Comparison of ENCODE assay signal across 8 mouse cellular contexts in the genomic region with DNA sequence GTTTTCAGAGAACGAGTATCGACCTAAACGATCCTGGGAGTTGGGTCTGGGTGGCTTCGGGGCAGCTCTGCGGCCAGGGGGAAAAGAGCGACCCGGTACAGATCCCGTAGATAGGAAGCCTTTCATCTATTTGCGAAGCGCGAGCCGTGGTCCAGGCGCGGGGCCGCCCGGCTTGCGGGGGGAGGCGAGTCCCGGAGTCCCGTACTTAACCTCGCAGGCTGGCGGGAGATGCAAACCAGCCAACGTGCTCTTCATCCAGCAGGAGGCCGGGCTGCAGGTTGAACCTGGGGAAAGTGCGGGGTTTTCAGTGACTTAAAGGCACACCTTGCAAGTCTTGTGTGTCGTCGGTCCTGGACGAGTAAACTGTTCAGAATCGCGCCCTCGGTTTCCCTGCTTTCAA. TPM values are rescaled to one million over a fixed set of nuclear protein-coding genes. Genes with fewer than 3 reads are reported as not detected.
DNase-seq lines count a peak whose midpoint lies in the region; ATAC-seq and TF ChIP-seq lines count a peak whose summit lies in the region.

No protein-coding gene starts in this region.

- H3K9ac ChIP-seq in forebrain, embryonic 15.5 days (replicated peaks) = peak overlapping the region; percentile 76
- H3K9ac ChIP-seq in liver, embryonic 11.5 days (ENCODE audit: low read depth, low read length) = peak overlapping the region; percentile 83

- peak overlapping the region; percentile 96 for H3K27ac ChIP-seq in gastrocnemius, adult 2 months
- peak overlapping the region; percentile 59 for H3K27ac ChIP-seq in testis, adult 2 months (ENCODE audit: control insufficient read depth, insufficient read depth, low read depth, low read length)
- H3K27ac ChIP-seq in forebrain, embryonic 15.5 days (replicated peaks) = peak overlapping the region; percentile 72
- peak overlapping the region; percentile 74 for H3K27ac ChIP-seq in liver, embryonic 11.5 days (ENCODE audit: low read depth, low read length)
- H3K27ac ChIP-seq in small intestine, adult 2 months (ENCODE audit: insufficient read depth, low read depth, low read length) = peak overlapping the region; percentile 9; the same call in 1 of the 2 replicates

- no peak; the same call in 1 of the 2 replicates for TF ChIP-seq CTCF in gastrocnemius, adult 2 months (IDR thresholded peaks at IDR 0.05)
- no peak for TF ChIP-seq CTCF in testis, adult 2 months (IDR thresholded peaks at IDR 0.05; ENCODE audit: control insufficient read depth, insufficient read depth, insufficient replicate concordance, low read depth, low read length)
- TF ChIP-seq CTCF in small intestine, adult 2 months (IDR thresholded peaks at IDR 0.05; ENCODE audit: extremely low read depth, insufficient read length, insufficient replicate concordance, low read depth, low read length) = no peak

- peaks cover 4% of the 10 kb centered on the region for H3K4me1 ChIP-seq in testis, adult 2 months (ENCODE audit: control insufficient read depth, insufficient read depth, low read length)
- peaks cover 30% of the 10 kb centered on the region for H3K4me1 ChIP-seq in forebrain, embryonic 15.5 days
- peaks cover 12% of the 10 kb centered on the region for H3K4me1 ChIP-seq in liver, embryonic 11.5 days (replicated peaks; ENCODE audit: control insufficient read depth, insufficient read depth, low read length)
- peaks cover 4% of the 10 kb centered on the region; the same call in 1 of the 2 replicates for H3K4me1 ChIP-seq in small intestine, adult 2 months (ENCODE audit: control insufficient read depth, insufficient read depth, insufficient read length, low read length)

- WGBS in forebrain, embryonic 15.5 days = under 1% methylated on average over 31 of the region's 31 CpGs
- 0% methylated on average over 30 of the region's 31 CpGs for WGBS in liver, embryonic 11.5 days
- WGBS in small intestine, adult 2 months = under 1% methylated on average over 31 of the region's 31 CpGs

- peak overlapping the region; percentile 76 for H3K4me2 ChIP-seq in forebrain, embryonic 15.5 days (replicated peaks)
- peak overlapping the region; percentile 79 for H3K4me2 ChIP-seq in liver, embryonic 11.5 days

- no peaks in the 10 kb centered on the region for H3K9me3 ChIP-seq in forebrain, embryonic 15.5 days
- H3K9me3 ChIP-seq in liver, embryonic 11.5 days (ENCODE audit: control insufficient read depth, low read length) = no peaks in the 10 kb centered on the region

- ATAC-seq in forebrain, embryonic 15.5 days (replicated peaks) = no peak
- ATAC-seq in liver, embryonic 11.5 days (replicated peaks; ENCODE audit: low FRiP score) = peak; percentile 21

- H3K4me3 ChIP-seq in gastrocnemius, adult 2 months = peak overlapping the region; percentile 99
- H3K4me3 ChIP-seq in testis, adult 2 months (ENCODE audit: control insufficient read depth, low read depth, low read length) = peak overlapping the region; percentile 89
- peak overlapping the region; percentile 79 for H3K4me3 ChIP-seq in forebrain, embryonic 15.5 days
- H3K4me3 ChIP-seq in liver, embryonic 11.5 days (ENCODE audit: low read depth, low read length) = peak overlapping the region; percentile 82
- peak overlapping the region; percentile 97 for H3K4me3 ChIP-seq in small intestine, adult 2 months (ENCODE audit: low read depth, low read length)

- intact Hi-C loops in gastrocnemius, adult 2 months (cut with DNase I) = no loop called here
- intact Hi-C loops in gastrocnemius, postnatal 36 days (cut with DNase I) = no loop called here

- H3K36me3 ChIP-seq in testis, adult 2 months (ENCODE audit: control insufficient read depth, insufficient read depth, low read length) = no peaks in the 10 kb centered on the region
- peaks cover 41% of the 10 kb centered on the region for H3K36me3 ChIP-seq in forebrain, embryonic 15.5 days
- H3K36me3 ChIP-seq in liver, embryonic 11.5 days (ENCODE audit: control insufficient read depth, insufficient read depth, low read length) = peaks cover 18% of the 10 kb centered on the region
- peaks cover 13% of the 10 kb centered on the region for H3K36me3 ChIP-seq in small intestine, adult 2 months (ENCODE audit: control insufficient read depth, insufficient read depth, low read length)

- no peak for TF ChIP-seq POLR2A in testis, adult 2 months (IDR thresholded peaks at IDR 0.05; ENCODE audit: control insufficient read depth, low read depth, low read length)
- no peak for TF ChIP-seq POLR2A in small intestine, adult 2 months (IDR thresholded peaks at IDR 0.05; ENCODE audit: low read depth, low read length)

- no peaks in the 10 kb centered on the region for H3K27me3 ChIP-seq in testis, adult 2 months (ENCODE audit: control insufficient read depth, insufficient read depth, low read length)
- H3K27me3 ChIP-seq in forebrain, embryonic 15.5 days = no peaks in the 10 kb centered on the region
- H3K27me3 ChIP-seq in liver, embryonic 11.5 days (replicated peaks; ENCODE audit: control insufficient read depth, insufficient read depth, low read length) = no peaks in the 10 kb centered on the region
- no peaks in the 10 kb centered on the region for H3K27me3 ChIP-seq in small intestine, adult 2 months (ENCODE audit: control insufficient read depth, insufficient read depth, low read length)

- no peak for DNase-seq in gastrocnemius, adult 2 months
- DNase-seq in gastrocnemius, postnatal 36 days = no peak
- DNase-seq in testis, postnatal 14 days (ENCODE audit: low spot score) = no peak
- no peak for DNase-seq in liver, embryonic 11.5 days (ENCODE audit: low spot score)
- no peak for DNase-seq in layer of hippocampus, adult 9-11 months

RNA-seq across cellular contexts. Expression of a gene that starts 0.3 kb away (rescaled TPM):
- 10 to 100 TPM; 33.9 to 37.6 TPM for total RNA-seq in gastrocnemius, adult 2 months (2021)
- total RNA-seq in gastrocnemius, postnatal 36 days (2021) = 10 to 100 TPM; 26.3 to 32.5 TPM
- 13.5 and 14.4 TPM in 2 replicates for polyA plus RNA-seq in testis, adult 2 months (2012; rRNA removed)
- 54.7 and 56.0 TPM in 2 replicates for polyA plus RNA-seq in forebrain, embryonic 15.5 days (2015; fragmentation: Nextera tagmentation; extraction: Ambion mirVana)
- 50.4 and 52.2 TPM in 2 replicates for polyA plus RNA-seq in liver, embryonic 11.5 days (2014; fragmentation: Nextera tagmentation; extraction: Ambion mirVana)
- 5.3 and 9.9 TPM in 2 replicates for polyA plus RNA-seq in small intestine, adult 2 months (2012; rRNA removed)

RNA-seq across cellular contexts. Expression of a gene that starts 0.5 kb away (rescaled TPM):
- 10 to 100 TPM; 21.5 to 22.7 TPM for total RNA-seq in gastrocnemius, adult 2 months (2021)
- 10 to 100 TPM; 19.8 to 20.0 TPM for total RNA-seq in gastrocnemius, postnatal 36 days (2021)
- polyA plus RNA-seq in testis, adult 2 months (2012; rRNA removed) = 3.4 and 3.6 TPM in 2 replicates
- 32.2 and 33.0 TPM in 2 replicates for polyA plus RNA-seq in forebrain, embryonic 15.5 days (2015; fragmentation: Nextera tagmentation; extraction: Ambion mirVana)
- 54.8 and 60.1 TPM in 2 replicates for polyA plus RNA-seq in liver, embryonic 11.5 days (2014; fragmentation: Nextera tagmentation; extraction: Ambion mirVana)
- 2.8 and 2.9 TPM in 2 replicates for polyA plus RNA-seq in small intestine, adult 2 months (2012; rRNA removed)

Comparison
In these comparisons a context has a peak if more than half of its experiments do, and no peak if none do; other contexts are left out.
1. H3K27ac ChIP-seq: peak in every context shown above with its lines; median percentile 96 in gastrocnemius, adult 2 months; 74 in liver, embryonic 11.5 days; 72 in forebrain, embryonic 15.5 days; 59 in testis, adult 2 months; 9 in small intestine, adult 2 months.